Mouse (Mus musculus) adrenal gland, adult 2 months (tissue): Measurements from ENCODE around the gene Mgll. TPM values are rescaled to one million over a fixed set of nuclear protein-coding genes. Genes with fewer than 3 reads are reported as not detected.

Source experiments
- DNase-seq: peaks from one replicate; pipeline ENCODE4 v3.0.0; 2021
- polyA plus RNA-seq: library from polyadenylated mRNA; depleted of rRNA; stranded (reverse); fragments of >200 nt; gene quantifications from 2 replicates; pipeline ENCODE4 v1.2.3, GENCODE M21; 2012
- total RNA-seq, 2 experiments: library from RNA; stranded (reverse); gene quantifications; 2 replicates each; pipeline ENCODE4 v1.2.3; 2021

Gene Mgll
- total and polyA plus RNA-seq, 3 experiments: 192 to 360 (median 194) TPM

- DNase-seq: no peak
These were observed 76.5 kb downstream of the Mgll start for GRCm38 (mm10) chr6:88800735-88801134.

- DNase-seq: no peak
These were observed 78.8 kb downstream of the Mgll start for GRCm38 (mm10) chr6:88803051-88803450.

GRCm38 (mm10) chr6:88803957-88804695 is 79.9 kb downstream of the Mgll start:
- peak; percentile 35 for DNase-seq

- DNase-seq: peak; percentile 79
These were observed 80.9 kb downstream of the Mgll start for GRCm38 (mm10) chr6:88804966-88805577.

- DNase-seq: no peak
These were observed 85.2 kb downstream of the Mgll start for GRCm38 (mm10) chr6:88809091-88810037.

DNA sequence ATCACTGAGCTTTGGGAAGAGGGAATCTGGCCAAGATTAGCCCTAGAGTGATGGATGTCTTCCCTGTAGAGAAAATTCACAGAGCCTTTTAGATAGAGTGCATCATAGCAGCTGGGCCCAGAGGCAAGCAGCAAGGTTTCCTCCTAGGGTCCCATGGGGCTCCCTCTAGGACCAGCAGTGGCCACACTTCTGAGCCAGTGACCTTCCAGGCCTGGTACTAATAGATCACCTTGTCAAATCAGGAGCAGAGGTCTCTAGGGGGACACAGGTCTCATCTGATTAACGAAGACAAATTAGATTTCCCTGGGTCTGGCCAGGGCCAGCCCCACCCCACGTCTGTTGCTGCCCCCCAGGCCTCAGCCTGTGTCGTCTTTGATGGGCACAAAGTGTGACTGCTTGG is 86.1 kb downstream of the Mgll start:
- no peak for DNase-seq

DNA sequence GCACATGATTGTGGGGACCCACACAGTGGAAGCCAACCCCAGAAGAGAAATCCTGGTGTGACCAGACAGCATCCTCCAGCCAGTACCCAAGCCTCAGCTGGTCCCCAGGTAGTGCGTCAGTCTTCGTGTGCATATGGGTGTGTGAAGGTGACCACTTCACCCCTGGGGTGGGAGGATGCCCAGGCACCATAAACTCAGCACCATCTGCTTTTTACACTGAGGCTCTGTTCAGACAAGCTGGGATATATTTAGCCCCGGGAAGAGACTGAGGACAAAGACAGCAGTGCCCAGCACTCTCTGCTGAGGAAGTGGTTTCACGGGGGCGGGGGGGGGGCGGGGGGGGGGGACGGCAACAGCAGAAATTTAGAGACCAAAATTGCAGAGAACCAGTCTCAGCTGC is 87.2 kb downstream of the Mgll start:
- no peak for DNase-seq

DNA sequence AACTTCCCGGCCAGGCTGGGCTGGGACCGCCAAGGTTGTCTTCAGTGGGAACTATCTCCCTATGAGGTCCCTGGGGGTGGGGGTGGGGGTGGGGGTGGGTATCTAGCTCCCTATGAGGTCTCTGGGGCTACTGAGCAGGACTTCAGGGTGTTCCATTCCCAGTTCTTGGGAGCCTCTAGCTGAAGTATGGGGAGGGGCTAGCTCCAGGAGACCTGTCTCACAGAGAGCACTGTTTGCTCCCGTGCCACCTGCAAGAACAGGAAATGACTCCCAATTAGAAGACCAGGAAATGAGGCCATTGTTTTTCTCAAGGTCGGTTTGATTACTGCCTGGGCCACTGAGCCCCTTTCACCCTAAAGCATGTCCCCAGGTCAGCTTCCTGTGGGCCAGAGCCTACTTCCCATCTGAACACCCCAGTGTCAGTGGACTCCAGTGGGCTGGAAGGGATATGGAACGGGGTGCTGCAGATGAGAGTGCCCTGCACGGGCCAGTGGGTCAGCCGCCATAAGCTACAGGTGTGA is 87.7 kb downstream of the Mgll start:
- DNase-seq: no peak

DNA sequence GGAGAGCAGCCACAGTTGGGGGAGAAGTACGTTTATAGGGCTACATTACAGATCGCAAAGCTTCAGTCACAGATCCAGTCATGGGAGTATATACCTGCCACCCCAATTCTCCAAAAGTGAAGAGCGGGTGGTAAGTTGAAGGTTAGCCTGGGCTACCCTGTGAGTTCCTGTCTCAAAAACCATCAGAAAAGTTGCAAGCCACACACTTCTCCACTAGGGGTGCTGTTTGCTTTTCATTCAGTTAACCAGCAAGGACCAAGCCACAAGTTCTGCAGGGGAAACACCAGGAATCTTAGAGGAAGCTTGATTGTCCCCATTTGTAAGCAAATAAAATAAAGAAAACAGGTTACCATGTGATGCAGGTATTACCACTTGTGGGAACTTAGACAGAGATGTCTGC is 88.7 kb downstream of the Mgll start:
- no peak for DNase-seq

GRCm38 (mm10) chr6:88813832-88814231 is 89.6 kb downstream of the Mgll start:
- no peak for DNase-seq

- no peak for DNase-seq
These were observed 90.8 kb downstream of the Mgll start for GRCm38 (mm10) chr6:88815036-88815435.

DNA sequence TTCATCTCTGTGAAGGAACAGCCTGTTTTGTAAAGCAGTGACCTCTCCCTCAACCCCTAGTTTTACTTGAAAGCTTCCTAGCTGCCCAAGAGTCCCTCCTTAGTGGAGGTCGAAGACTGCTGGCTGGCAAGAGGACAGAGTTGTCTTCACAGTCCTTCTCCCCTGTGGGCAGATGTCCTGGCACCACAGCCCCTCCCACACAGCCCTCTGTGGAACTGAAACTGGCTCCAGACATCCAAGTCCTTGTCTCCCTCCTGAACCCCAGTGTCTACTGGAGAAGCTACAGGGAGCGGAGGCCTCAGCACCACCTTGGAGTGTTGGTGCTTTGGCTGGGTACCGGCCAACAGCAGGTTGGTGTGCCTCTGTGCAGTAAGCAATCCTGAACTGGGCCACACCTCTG is 91.3 kb downstream of the Mgll start:
- no peak for DNase-seq

GRCm38 (mm10) chr6:88816913-88817312 is 92.7 kb downstream of the Mgll start:
- no peak for DNase-seq

DNA sequence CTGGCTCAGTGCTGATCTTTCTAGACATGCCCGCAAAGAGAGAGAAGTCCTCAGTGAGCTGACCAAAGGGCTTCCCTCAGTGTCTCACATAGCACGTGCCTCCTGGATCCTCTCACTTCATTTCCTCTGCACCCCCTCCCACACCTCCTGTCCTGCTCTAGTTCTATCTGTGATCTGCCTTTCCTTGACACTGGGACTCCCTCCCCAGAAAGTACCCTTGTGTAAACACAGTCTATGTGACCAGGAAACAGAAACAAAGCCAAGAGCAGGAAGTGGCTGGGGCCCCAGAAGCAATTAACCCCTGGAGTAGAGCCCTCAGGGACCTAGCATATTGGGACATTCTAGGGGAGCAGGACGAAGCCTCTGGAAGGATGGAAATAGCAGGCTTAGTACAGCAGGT is 96.6 kb downstream of the Mgll start:
- no peak for DNase-seq

- no peak for DNase-seq
These were observed 97.1 kb downstream of the Mgll start for GRCm38 (mm10) chr6:88821294-88821693.

- peak; percentile 86 for DNase-seq
These were observed 97.7 kb downstream of the Mgll start for GRCm38 (mm10) chr6:88821901-88822300.

- DNase-seq: no peak
These were observed 100.0 kb downstream of the Mgll start for GRCm38 (mm10) chr6:88824183-88824582.

- DNase-seq: no peak
These were observed 101.9 kb downstream of the Mgll start for GRCm38 (mm10) chr6:88826088-88826487.

DNA sequence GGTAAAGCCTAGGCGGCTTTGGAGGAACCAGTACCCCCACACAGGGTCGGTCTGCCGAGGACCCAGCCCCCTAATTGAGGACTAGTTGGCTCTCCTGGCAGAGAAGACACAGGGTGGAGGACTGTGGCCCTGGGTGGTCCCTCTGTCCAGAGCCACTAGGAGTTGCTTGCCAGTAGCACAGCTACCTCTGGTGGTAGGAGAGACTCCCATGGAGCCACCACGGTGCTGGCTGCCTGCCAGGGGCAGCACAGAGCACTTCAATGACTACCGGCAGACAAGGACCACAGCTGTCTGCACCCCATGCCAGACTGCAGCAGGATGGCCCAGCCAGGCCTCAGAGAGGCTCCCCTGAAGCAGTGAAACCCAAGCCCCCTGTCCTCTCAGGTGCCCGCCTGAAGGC is 102.3 kb downstream of the Mgll start:
- peak; percentile 83 for DNase-seq

DNA sequence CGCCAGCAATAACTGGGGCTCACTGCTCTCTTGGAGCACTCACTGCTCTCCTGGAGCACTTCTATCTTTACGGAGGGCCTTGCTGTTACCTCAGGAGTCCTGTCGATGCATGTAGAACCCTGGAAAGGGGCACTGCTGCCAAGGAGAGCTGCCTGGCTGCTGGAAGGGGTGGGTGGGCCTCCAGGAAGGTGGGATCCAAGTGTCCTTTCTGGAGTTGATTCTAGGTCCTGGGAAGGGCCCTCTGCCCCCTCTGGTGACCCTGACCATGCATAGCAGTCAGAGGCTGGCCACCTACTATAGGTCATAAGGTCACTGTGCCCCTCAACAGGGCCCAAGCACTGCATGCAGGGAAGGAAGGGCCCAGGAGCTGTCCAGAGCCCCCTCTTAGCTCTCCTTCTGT is 102.8 kb downstream of the Mgll start:
- no peak for DNase-seq

GRCm38 (mm10) chr6:88827395-88828205 is 103.4 kb downstream of the Mgll start:
- DNase-seq: no peak
